Mouse (Mus musculus): Measurements from ENCODE around the gene Nr2c2ap.

DNA sequence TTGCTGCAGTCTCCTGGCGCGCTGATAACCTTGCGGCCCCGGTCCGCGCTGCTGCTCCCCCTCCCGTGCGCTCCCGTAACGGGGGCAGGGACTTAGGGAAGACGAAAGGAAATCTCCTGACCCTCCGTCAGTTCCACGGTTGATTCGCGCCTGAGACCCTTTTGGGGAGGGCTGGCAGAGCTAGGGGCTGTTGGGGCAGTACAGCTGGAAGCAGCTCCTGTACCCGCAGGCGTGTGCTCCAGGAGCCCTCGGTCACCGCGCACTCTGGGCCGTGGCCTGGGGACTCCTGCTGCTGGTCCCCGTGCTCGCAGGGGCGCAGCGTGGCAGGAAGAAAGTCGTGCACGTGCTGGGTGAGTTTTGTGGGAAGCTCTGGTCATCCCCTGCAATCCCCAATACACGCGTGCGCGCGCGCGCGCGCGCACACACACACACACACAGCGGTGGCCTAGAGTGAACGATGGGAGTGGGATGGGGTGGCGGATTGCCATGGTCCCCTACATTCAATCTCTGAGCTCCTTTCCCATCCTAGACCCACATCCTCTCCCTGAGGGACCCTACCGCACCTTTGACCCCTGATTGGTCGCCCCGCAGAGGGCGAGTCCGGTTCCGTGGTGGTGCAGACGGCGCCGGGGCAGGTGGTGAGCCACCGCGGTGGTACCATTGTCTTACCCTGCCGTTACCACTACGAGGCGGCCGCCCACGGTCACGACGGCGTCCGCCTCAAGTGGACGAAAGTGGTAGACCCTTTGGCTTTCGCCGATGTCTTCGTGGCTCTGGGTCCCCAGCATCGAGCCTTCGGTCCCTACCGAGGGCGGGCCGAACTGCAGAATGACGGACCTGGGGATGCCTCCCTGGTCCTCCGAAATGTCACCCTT is 46.7 kb upstream of the Nr2c2ap start:
- TF ChIP-seq CTCF (IDR thresholded peaks at IDR 0.05): peak; percentile 44
- no peak for TF ChIP-seq EP300 (IDR thresholded peaks at IDR 0.05)
